Mouse (Mus musculus) heart, postnatal 0 days (tissue): ENCODE results near the gene Olfr1532-ps1. TPM values are rescaled to one million over a fixed set of nuclear protein-coding genes. Genes with fewer than 3 reads are reported as not detected.

Source experiments
- ATAC-seq: fragments of 200-750 bp; cut with Nextera tagmentation; 2 replicates; pipeline ENCODE4 v1.8.0; 2017; ENCODE audit warnings: low read depth, moderate number of reproducible peaks, moderate library complexity; ENCODE audit not compliant: insufficient read depth
- DNase-seq: peaks from one replicate; pipeline ENCODE4 v3.0.0-alpha.2; 2016; ENCODE audit warnings: low spot score
- H3K27ac ChIP-seq: fragments of 300-500 bp; sonication (generic); 2 replicates; pipeline ENCODE4 v1.5.1; 2014; ENCODE audit warnings: low read depth, mild to moderate bottlenecking
- H3K27me3 ChIP-seq: fragments of 300-500 bp; sonication (generic); 2 replicates; pipeline ENCODE4 v1.6.1; 2014; ENCODE audit warnings: low read length, mixed read lengths; ENCODE audit not compliant: control insufficient read depth, insufficient read depth
- H3K36me3 ChIP-seq: fragments of 300-500 bp; sonication (generic); replicated peaks from 2 replicates; pipeline ENCODE4 v1.6.1; 2014; ENCODE audit warnings: low read length, mixed read lengths; ENCODE audit not compliant: control insufficient read depth, insufficient read depth
- H3K4me1 ChIP-seq: fragments of 300-500 bp; sonication (generic); 2 replicates; pipeline ENCODE4 v1.6.1; 2014; ENCODE audit warnings: antibody characterized with exemption; ENCODE audit not compliant: control insufficient read depth, insufficient read depth
- H3K4me2 ChIP-seq: fragments of 300-500 bp; sonication (generic); 2 replicates; pipeline ENCODE4 v1.6.1; 2014; ENCODE audit warnings: low read depth, mild to moderate bottlenecking, low read length, moderate library complexity
- H3K4me3 ChIP-seq: fragments of 300-500 bp; sonication (generic); 2 replicates; pipeline ENCODE4 v1.5.1; 2014; ENCODE audit warnings: low read depth, low read length
- H3K9ac ChIP-seq: fragments of 300-500 bp; sonication (generic); replicated peaks from 2 replicates; pipeline ENCODE4 v1.6.1; 2014; ENCODE audit warnings: low read depth, low read length, mixed read lengths
- H3K9me3 ChIP-seq: fragments of 300-500 bp; sonication (generic); replicated peaks from 2 replicates; pipeline ENCODE4 v1.6.1; 2016; ENCODE audit warnings: low read length; ENCODE audit not compliant: control insufficient read depth
- CTCF ChIP-seq: IDR thresholded peaks from 2 replicates; pipeline ENCODE4 v1.5.1; 2016; ENCODE audit warnings: antibody characterized with exemption, control low read depth, low read depth
- EP300 ChIP-seq: IDR thresholded peaks from 2 replicates; pipeline ENCODE4 v1.6.1; 2016; ENCODE audit warnings: antibody characterized with exemption, low read depth
- WGBS: fragments of 180-500 bp; shearing (Covaris S2); extraction: QIAGEN DNeasy Blood & Tissue Kit; methylation state at CpG from one replicate; pipeline ENCODE4 v1.1.7; 2014; 5-methylcytosine and 5-hydroxymethylcytosine counted together
- polyA plus RNA-seq: library from polyadenylated mRNA; unstranded; fragments of >200 nt; fragmentation: Nextera tagmentation; extraction: Ambion mirVana; gene quantifications from 2 replicates; pipeline ENCODE4 v1.2.1, GENCODE M21; 2015
- total RNA-seq: library from RNA; depleted of rRNA; stranded (reverse); fragments of >200 nt; gene quantifications from 2 replicates; pipeline ENCODE4 v1.2.3, GENCODE M21; 2014; ENCODE audit warnings: low replicate concordance; rRNA removed

The Olfr1532-ps1 gene
- total and polyA plus RNA-seq, 2 experiments from 2014 or later, result not detected

DNA sequence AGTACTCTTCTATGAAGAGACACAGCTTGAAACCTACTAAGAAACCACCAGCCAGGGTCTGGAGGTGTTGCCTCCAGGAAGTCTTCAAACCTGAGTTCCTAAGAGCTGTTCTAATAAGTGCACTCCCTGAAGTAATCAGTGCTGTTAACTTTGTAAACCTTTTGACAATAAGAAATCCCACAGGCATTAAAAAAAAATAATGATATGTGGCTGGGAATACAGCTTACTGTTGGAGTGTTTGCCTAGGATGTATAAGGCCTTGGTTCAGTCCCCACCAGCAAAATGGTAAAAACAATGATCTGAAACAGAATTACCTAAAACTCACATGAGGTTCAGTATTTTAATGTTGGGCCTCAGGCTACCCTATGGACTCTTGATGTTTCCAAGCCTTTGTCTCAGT lies 24.3 kb downstream of the Olfr1532-ps1 start, which contains the start of gene Olfr709-ps1:
Olfr709-ps1 (minus strand) TSS at position 101 of the 400 bp plus-strand sequence.
- no peak for ATAC-seq
- H3K27ac ChIP-seq, result no peak within 1 kb of the TSS
- H3K4me3 ChIP-seq, result no peak within 1 kb of the TSS
- no peak for TF ChIP-seq EP300
- TF ChIP-seq CTCF, result no peak
- H3K4me1 ChIP-seq, result no peaks in the 10 kb centered on the region
- no peak within 1 kb of the TSS for H3K4me2 ChIP-seq
- H3K36me3 ChIP-seq, result no peaks in the 10 kb centered on the region
- no peak for DNase-seq
- no peaks in the 10 kb centered on the region for H3K9me3 ChIP-seq
- H3K27me3 ChIP-seq, result no peaks in the 10 kb centered on the region
- H3K9ac ChIP-seq, result no peak within 1 kb of the TSS

DNA sequence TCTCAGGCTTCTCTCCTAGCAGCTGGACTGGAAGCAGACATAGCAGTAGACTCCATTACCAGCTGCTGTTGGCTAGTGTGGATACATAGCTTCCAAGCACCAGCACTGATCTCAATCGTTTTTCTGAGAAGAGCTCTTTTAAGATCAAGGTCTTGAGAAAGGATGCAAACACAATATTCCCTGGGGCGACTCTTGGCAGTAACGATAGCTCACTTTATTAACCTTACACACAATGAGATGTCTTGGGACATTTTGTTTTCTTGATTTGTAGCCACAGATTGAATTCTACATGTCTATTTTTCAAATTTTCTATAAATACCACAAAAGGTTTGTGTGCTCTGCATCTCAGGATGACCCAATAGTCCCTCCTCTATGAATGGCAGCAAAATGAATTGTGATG lies 40.4 kb downstream of the Olfr1532-ps1 start, which contains the start of gene Olfr710:
Olfr710 (minus strand) TSS at position 101 of the 400 bp plus-strand sequence.
- no peaks in the 10 kb centered on the region for H3K9me3 ChIP-seq
- H3K27ac ChIP-seq, result no peak within 1 kb of the TSS
- ATAC-seq (no peak), DNase-seq (no peak)
- WGBS, result 64% methylated on average over 3 of the region's 3 CpGs
- TF ChIP-seq EP300 (no peak), CTCF (no peak)
- no peak within 1 kb of the TSS for H3K4me3 ChIP-seq
- no peak within 1 kb of the TSS for H3K9ac ChIP-seq
- no peaks in the 10 kb centered on the region for H3K36me3 ChIP-seq
- H3K27me3 ChIP-seq, result no peaks in the 10 kb centered on the region
- H3K4me2 ChIP-seq, result no peak within 1 kb of the TSS
- no peaks in the 10 kb centered on the region for H3K4me1 ChIP-seq

DNA sequence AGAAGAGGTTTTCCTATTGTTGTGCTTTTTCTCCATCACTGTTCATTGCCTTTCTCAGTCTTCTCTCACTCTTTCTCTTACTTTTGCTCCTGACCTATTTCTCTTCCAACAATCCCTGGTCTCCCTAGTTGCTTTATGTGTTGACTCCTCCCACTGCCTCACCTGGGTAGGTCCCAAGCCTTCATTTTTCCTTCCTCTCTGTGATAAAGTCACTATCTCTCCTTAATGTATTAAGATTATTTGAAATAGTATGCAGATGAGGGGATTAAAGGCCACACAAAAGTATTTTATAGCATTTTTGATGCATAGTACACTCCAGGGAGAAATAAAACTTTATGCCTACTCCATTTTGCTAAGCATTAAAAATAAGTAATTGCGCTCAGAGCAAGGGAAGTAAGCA lies 56.0 kb downstream of the Olfr1532-ps1 start, which contains the start of gene Olfr6:
Olfr6 (minus strand) TSS at position 101 of the 400 bp plus-strand sequence.
- TF ChIP-seq CTCF (no peak), EP300 (no peak)

More for the DNA sequence above, 56.0 kb downstream of the Olfr1532-ps1 start, which contains the start of gene Olfr6:
- Histone ChIP-seq H3K4me1 (no peaks in the 10 kb centered on the region), H3K27ac (no peak within 1 kb of the TSS), H3K9ac (no peak within 1 kb of the TSS), H3K4me3 (no peak within 1 kb of the TSS), H3K27me3 (no peaks in the 10 kb centered on the region), H3K4me2 (no peak within 1 kb of the TSS), H3K9me3 (peaks cover 4% of the 10 kb centered on the region; the same call in 1 of the 2 replicates), H3K36me3 (no peaks in the 10 kb centered on the region)
- ATAC-seq (no peak), DNase-seq (no peak)
- WGBS, result 75% methylated on average over 1 of the region's 1 CpGs

Other genes starting within 250 kb of the Olfr1532-ps1 start
- gene Olfr693, start 227.4 kb upstream of the Olfr1532-ps1 start, total RNA-seq, result not detected in 2 replicates
- not detected in 2 replicates for gene Olfr693, start 227.4 kb upstream of the Olfr1532-ps1 start, polyA plus RNA-seq
- gene Olfr694, start 216.2 kb upstream of the Olfr1532-ps1 start, total RNA-seq, result not detected in 2 replicates
- not detected in 2 replicates for gene Olfr694, start 216.2 kb upstream of the Olfr1532-ps1 start, polyA plus RNA-seq
- gene Olfr695, start 191.6 kb upstream of the Olfr1532-ps1 start, total RNA-seq, result not detected in 2 replicates
- not detected in 2 replicates for gene Olfr695, start 191.6 kb upstream of the Olfr1532-ps1 start, polyA plus RNA-seq
- not detected in 2 replicates for gene Olfr697, start 165.6 kb upstream of the Olfr1532-ps1 start, total RNA-seq
- gene Olfr697, start 165.6 kb upstream of the Olfr1532-ps1 start, polyA plus RNA-seq, result not detected in 2 replicates
- gene Olfr698, start 152.6 kb upstream of the Olfr1532-ps1 start, total RNA-seq, result not detected in 2 replicates
- not detected in 2 replicates for gene Olfr698, start 152.6 kb upstream of the Olfr1532-ps1 start, polyA plus RNA-seq
- not detected in 2 replicates for gene Olfr699, start 114.8 kb upstream of the Olfr1532-ps1 start, total RNA-seq
- gene Olfr699, start 114.8 kb upstream of the Olfr1532-ps1 start, polyA plus RNA-seq, result not detected in 2 replicates
- gene Olfr700, start 99.2 kb upstream of the Olfr1532-ps1 start, total RNA-seq, result not detected in 2 replicates
- not detected in 2 replicates for gene Olfr700, start 99.2 kb upstream of the Olfr1532-ps1 start, polyA plus RNA-seq
- not detected in 2 replicates for gene Olfr701, start 93.9 kb upstream of the Olfr1532-ps1 start, total RNA-seq
- gene Olfr701, start 93.9 kb upstream of the Olfr1532-ps1 start, polyA plus RNA-seq, result not detected in 2 replicates
- not detected in 2 replicates for gene Olfr702, start 74.1 kb upstream of the Olfr1532-ps1 start, total RNA-seq
- gene Olfr702, start 74.1 kb upstream of the Olfr1532-ps1 start, polyA plus RNA-seq, result not detected in 2 replicates
- gene Olfr703, start 64.6 kb upstream of the Olfr1532-ps1 start, total RNA-seq, result not detected in 2 replicates
- gene Olfr703, start 64.6 kb upstream of the Olfr1532-ps1 start, polyA plus RNA-seq, result not detected in 2 replicates
- gene Olfr704, start 44.8 kb upstream of the Olfr1532-ps1 start, total RNA-seq, result not detected in 2 replicates
- not detected in 2 replicates for gene Olfr704, start 44.8 kb upstream of the Olfr1532-ps1 start, polyA plus RNA-seq
- gene Olfr705, start 31.1 kb upstream of the Olfr1532-ps1 start, total RNA-seq, result not detected in 2 replicates
- not detected in 2 replicates for gene Olfr705, start 31.1 kb upstream of the Olfr1532-ps1 start, polyA plus RNA-seq
- gene Olfr706, start 19.8 kb upstream of the Olfr1532-ps1 start, total RNA-seq, result not detected in 2 replicates
- gene Olfr706, start 19.8 kb upstream of the Olfr1532-ps1 start, polyA plus RNA-seq, result not detected in 2 replicates
- gene Olfr707, start 6.8 kb upstream of the Olfr1532-ps1 start, total RNA-seq, result not detected in 2 replicates
- not detected in 2 replicates for gene Olfr707, start 6.8 kb upstream of the Olfr1532-ps1 start, polyA plus RNA-seq
- gene Olfr709-ps1, start 24.2 kb downstream of the Olfr1532-ps1 start, total RNA-seq, result not detected in 2 replicates
- gene Olfr709-ps1, start 24.2 kb downstream of the Olfr1532-ps1 start, polyA plus RNA-seq, result not detected in 2 replicates
- not detected in 2 replicates for gene Olfr710, start 40.3 kb downstream of the Olfr1532-ps1 start, total RNA-seq
- gene Olfr710, start 40.3 kb downstream of the Olfr1532-ps1 start, polyA plus RNA-seq, result not detected in 2 replicates
- not detected in 2 replicates for gene Olfr6, start 55.9 kb downstream of the Olfr1532-ps1 start, total RNA-seq
- not detected in 2 replicates for gene Olfr6, start 55.9 kb downstream of the Olfr1532-ps1 start, polyA plus RNA-seq
- not detected in 2 replicates for gene Olfr711, start 67.5 kb downstream of the Olfr1532-ps1 start, total RNA-seq
- gene Olfr711, start 67.5 kb downstream of the Olfr1532-ps1 start, polyA plus RNA-seq, result not detected in 2 replicates
- not detected in 2 replicates for gene Olfr2, start 98.1 kb downstream of the Olfr1532-ps1 start, total RNA-seq
- not detected in 2 replicates for gene Olfr2, start 98.1 kb downstream of the Olfr1532-ps1 start, polyA plus RNA-seq
- gene Olfr713, start 123.2 kb downstream of the Olfr1532-ps1 start, total RNA-seq, result not detected in 2 replicates
- not detected in 2 replicates for gene Olfr713, start 123.2 kb downstream of the Olfr1532-ps1 start, polyA plus RNA-seq
- gene Olfr714, start 163.0 kb downstream of the Olfr1532-ps1 start, total RNA-seq, result not detected in 2 replicates
- not detected in 2 replicates for gene Olfr714, start 163.0 kb downstream of the Olfr1532-ps1 start, polyA plus RNA-seq
- gene Olfr17, start 185.2 kb downstream of the Olfr1532-ps1 start, total RNA-seq, result not detected in 2 replicates
- not detected in 2 replicates for gene Olfr17, start 185.2 kb downstream of the Olfr1532-ps1 start, polyA plus RNA-seq
- gene Olfr715b, start 202.4 kb downstream of the Olfr1532-ps1 start, total RNA-seq, result not detected in 2 replicates
- gene Olfr715b, start 202.4 kb downstream of the Olfr1532-ps1 start, polyA plus RNA-seq, result not detected in 2 replicates
- not detected in 2 replicates for gene Olfr715, start 223.1 kb downstream of the Olfr1532-ps1 start, total RNA-seq
- not detected in 2 replicates for gene Olfr715, start 223.1 kb downstream of the Olfr1532-ps1 start, polyA plus RNA-seq
- not detected in 2 replicates for gene Olfr716, start 230.3 kb downstream of the Olfr1532-ps1 start, total RNA-seq
- not detected in 2 replicates for gene Olfr716, start 230.3 kb downstream of the Olfr1532-ps1 start, polyA plus RNA-seq